9 mouse cellular contexts compared by ENCODE assay signal in genomic region chr10:62590200-62590599, GRCm38 (mm10). TPM values are rescaled to one million over a fixed set of nuclear protein-coding genes. Genes with fewer than 3 reads are reported as not detected.
A peak's percentile ranks its signal among the peaks of the same experiment; 100 is the strongest.
DNase-seq lines count a peak whose midpoint lies in the region; ATAC-seq and TF ChIP-seq lines count a peak whose summit lies in the region.
"Had no signal": no experiment of that assay in that cellular context is flagged by ENCODE, and none has a peak within 500 bp of the region (broad histone marks: within the 10 kb centered on the region; RNA-seq: fewer than 3 reads in every experiment).

No protein-coding gene starts in this region.

- no peaks in the 10 kb centered on the region for H3K27me3 ChIP-seq in G1E (ENCODE audit: insufficient read depth, low read length)
- H3K27me3 ChIP-seq in forebrain, embryonic 10.5 days (ENCODE audit: poor library complexity, severe bottlenecking) = no peaks in the 10 kb centered on the region
- H3K27me3 ChIP-seq: megakaryocyte, embryonic 14.5 days had no signal

- H3K4me3 ChIP-seq in G1E (ENCODE audit: low read depth, low read length) = no peak overlapping the region
- no peak overlapping the region for H3K4me3 ChIP-seq in forebrain, embryonic 10.5 days
- H3K4me3 ChIP-seq in lung, adult 2 months (replicated peaks; ENCODE audit: extremely low read depth, low read depth, low read length) = no peak overlapping the region
- H3K4me3 ChIP-seq: megakaryocyte, embryonic 14.5 days had no signal

- H3K36me3 ChIP-seq in G1E (replicated peaks) = peaks cover 85% of the 10 kb centered on the region
- H3K36me3 ChIP-seq in forebrain, embryonic 10.5 days (replicated peaks) = peaks cover 100% of the 10 kb centered on the region

- H3K27ac ChIP-seq in forebrain, embryonic 10.5 days = no peak overlapping the region

- no peak for TF ChIP-seq POLR2A in lung, adult 2 months (IDR thresholded peaks at IDR 0.05; ENCODE audit: borderline replicate concordance, extremely low read depth, low read depth, low read length)

- TF ChIP-seq CTCF in G1E (IDR thresholded peaks at IDR 0.05; ENCODE audit: low read depth, low read length) = peak; percentile 40; the same call in 1 of the 2 replicates
- peak; percentile 48; the same call in 1 of the 2 replicates for TF ChIP-seq CTCF in lung, adult 2 months (IDR thresholded peaks at IDR 0.05; ENCODE audit: insufficient read depth, low read length)

- peaks cover 14% of the 10 kb centered on the region; the same call in 1 of the 2 replicates for H3K4me1 ChIP-seq in G1E (ENCODE audit: insufficient read depth, low read depth, low read length)
- H3K4me1 ChIP-seq in forebrain, embryonic 10.5 days = no peaks in the 10 kb centered on the region
- peaks cover 5% of the 10 kb centered on the region; the same call in 1 of the 2 replicates for H3K4me1 ChIP-seq in lung, adult 2 months (ENCODE audit: control insufficient read depth, insufficient read depth, low read length)

- DNase-seq in G1E (ENCODE audit: low spot score) = no peak
- peak; percentile 93 for DNase-seq in c-Kit-positive CD71-negative TER-119-negative erythroid progenitor cells, embryonic 14.5 days (ENCODE audit: low read depth)
- DNase-seq in forebrain, embryonic 10.5 days (ENCODE audit: extremely low spot score, low spot score) = peak; percentile 70
- peak; percentile 83 to 85 for DNase-seq in heart, postnatal 36 days
- peak; percentile 87 to 98 for DNase-seq in layer of hippocampus, adult 18-20 months (ENCODE audit: low spot score in 2 of 2)
- DNase-seq in lung, adult 2 months = peak; percentile 78
- DNase-seq in ovary, adult 18-20 months (ENCODE audit: low spot score) = peak; percentile 54
- DNase-seq in thymus, postnatal 10 days (ENCODE audit: low spot score in 2 of 2) = peak; percentile 78 to 93

- 66% methylated on average over 6 of the region's 6 CpGs for WGBS in forebrain, embryonic 10.5 days
- WGBS in lung, adult 2 months = 18% methylated on average over 6 of the region's 6 CpGs

- ATAC-seq in G1E (ENCODE audit: extremely low read depth, insufficient number of reproducible peaks, low FRiP score, poor library complexity, severe bottlenecking) = peak; percentile 40; the same call in 1 of the 2 replicates

- no peaks in the 10 kb centered on the region for H3K9me3 ChIP-seq in G1E (replicated peaks)
- no peaks in the 10 kb centered on the region for H3K9me3 ChIP-seq in forebrain, embryonic 10.5 days
- H3K9me3 ChIP-seq: megakaryocyte, embryonic 14.5 days had no signal

- intact Hi-C loops in heart, postnatal 36 days (cut with DNase I) = loop anchor here (5.0 kb wide), 1 partner anchor 92 kb away; no protein-coding TSS in a partner anchor

RNA-seq across cellular contexts. Expression of gene Ddx21, which starts 11.9 kb away (rescaled TPM):
- total RNA-seq in G1E (2014; fragmentation: Nextera tagmentation) (77.7 and 85.9 TPM in 2 replicates), G1E (2017) (66.7 and 81.1 TPM in 2 replicates)
- 68.0 and 74.3 TPM in 2 replicates for polyA plus RNA-seq in G1E (2012)
- polyA plus RNA-seq in forebrain, embryonic 10.5 days (2016; fragmentation: Nextera tagmentation; extraction: Ambion mirVana) = 40.6 TPM in 2 replicates
- total RNA-seq in heart, postnatal 36 days (2021) = 10 to 100 TPM; 27.6 to 29.9 TPM
- total RNA-seq in layer of hippocampus, adult 18-20 months (2021) = 10 to 100 TPM; 18.3 to 22.7 TPM
- 7.2 and 13.4 TPM in 2 replicates for polyA plus RNA-seq in lung, adult 2 months (2012; rRNA removed)

RNA-seq across cellular contexts. Expression of gene Kif1bp, which starts 11.9 kb away (rescaled TPM):
- total RNA-seq in G1E (2014; fragmentation: Nextera tagmentation) (51.4 and 51.5 TPM in 2 replicates), G1E (2017) (60.1 and 60.9 TPM in 2 replicates)
- 10.9 and 14.9 TPM in 2 replicates for polyA plus RNA-seq in G1E (2012)
- polyA plus RNA-seq in forebrain, embryonic 10.5 days (2016; fragmentation: Nextera tagmentation; extraction: Ambion mirVana) = 32.6 and 32.8 TPM in 2 replicates
- total RNA-seq in heart, postnatal 36 days (2021) = 10 to 100 TPM; 42.8 to 44.4 TPM
- total RNA-seq in layer of hippocampus, adult 18-20 months (2021) = 100 to 1,000 TPM; 206 to 215 TPM
- 37.8 and 45.5 TPM in 2 replicates for polyA plus RNA-seq in lung, adult 2 months (2012; rRNA removed)
